Mouse (Mus musculus): ENCODE measurements around the gene Hpn.

Hpn gene

DNA sequence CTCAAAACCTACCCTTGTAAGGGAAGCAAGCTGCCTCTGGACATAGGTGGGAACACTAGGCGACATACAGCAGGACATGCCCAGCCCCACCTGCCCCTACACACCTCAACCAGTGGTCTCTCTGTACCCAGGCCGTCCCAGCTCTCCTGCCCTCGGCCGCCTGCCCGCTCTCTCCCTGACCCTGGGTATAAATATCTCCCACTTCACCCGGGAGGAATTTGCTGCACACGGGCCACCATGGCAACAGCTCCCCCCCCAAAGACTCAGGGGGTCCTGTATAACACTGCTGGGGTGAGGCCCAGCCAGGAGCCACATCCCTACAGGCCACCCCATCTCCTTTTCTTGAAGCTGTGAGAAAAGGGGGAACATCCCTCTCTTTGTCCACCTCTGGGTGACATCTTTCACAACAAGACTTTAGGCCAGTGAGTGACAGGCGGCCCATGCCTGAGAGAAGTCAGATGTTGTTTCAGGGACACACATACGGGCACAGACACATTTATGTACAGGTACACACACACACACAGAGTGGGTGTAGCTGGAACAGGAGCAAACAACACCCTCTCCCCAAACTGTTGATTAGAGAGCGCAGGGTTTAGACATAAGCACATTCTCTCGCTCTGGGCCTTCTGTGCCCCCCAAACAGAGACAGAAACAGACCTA is 60.3 kb downstream of the Hpn start:
- DNase-seq (ENCODE audit: low spot score in 2 of 2), result no peak

DNA sequence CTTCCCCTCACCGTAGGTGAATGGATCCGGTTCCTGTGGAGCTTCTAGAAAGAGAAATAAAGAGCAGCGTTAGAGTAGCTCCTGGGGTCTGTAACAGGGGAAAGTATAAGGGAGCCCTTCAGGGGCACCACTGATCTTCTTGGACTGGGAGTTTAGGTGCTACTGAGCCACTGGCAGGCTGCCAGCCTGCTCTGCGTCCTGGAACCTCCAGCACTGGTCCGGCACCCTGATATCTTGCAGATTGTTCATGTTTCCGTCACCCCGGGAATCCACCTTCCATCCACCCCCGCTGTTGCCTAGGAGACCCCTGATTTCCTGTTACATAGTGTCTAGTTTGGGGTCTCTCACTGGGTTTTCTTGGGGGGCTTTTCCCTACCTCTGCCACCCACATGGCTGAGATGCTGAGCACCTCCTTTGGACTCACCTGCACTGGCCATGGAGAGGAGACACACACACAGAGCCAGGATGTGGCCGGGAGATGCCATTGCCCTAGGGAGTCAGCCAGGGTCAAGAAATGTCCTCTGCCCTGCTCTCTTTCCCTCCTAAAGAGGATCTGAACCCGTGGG is 61.1 kb downstream of the Hpn start:
- no peak for DNase-seq (ENCODE audit: low spot score in 2 of 2)

DNA sequence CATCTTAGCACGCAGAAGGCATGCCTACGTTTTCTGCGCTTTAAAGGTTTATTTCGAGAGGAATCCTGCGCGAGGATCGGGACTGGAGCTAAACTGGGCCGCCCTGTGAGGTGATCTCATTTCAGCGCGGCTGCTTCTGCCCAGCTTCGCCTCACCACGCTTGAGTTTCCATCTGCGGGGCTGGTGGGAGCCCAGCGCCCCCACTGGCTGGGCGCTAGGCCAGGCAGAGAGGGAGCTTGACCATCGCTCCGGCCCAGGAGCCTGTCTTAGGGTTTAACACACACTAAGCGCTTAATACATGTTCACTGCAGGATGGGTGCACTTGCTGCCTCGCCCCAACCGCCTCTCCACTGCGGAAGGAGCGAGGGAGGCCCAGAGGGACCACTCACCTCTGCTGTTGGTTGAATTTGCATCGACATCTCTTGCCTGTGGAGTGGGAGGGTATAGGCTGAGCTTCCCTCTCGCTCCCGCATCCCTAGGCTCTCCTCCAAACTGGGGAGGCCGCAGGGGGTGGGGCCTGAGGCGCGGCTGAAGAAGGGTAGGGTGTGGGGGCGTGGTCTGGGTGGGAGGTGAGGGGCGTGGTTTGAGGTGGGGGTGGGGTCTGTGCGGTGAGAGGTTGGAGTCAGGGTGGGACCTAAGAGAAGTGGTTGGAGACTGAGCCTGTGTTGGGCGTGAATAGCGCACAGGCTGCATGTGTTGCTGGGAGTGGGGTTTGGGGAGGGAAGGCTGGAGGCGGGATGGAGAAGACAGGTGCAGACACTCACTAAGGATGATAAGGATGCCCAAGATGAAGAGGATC is 62.3 kb downstream of the Hpn start:
- DNase-seq (ENCODE audit: low spot score in 2 of 2), result peak; percentile 74 to 85

DNA sequence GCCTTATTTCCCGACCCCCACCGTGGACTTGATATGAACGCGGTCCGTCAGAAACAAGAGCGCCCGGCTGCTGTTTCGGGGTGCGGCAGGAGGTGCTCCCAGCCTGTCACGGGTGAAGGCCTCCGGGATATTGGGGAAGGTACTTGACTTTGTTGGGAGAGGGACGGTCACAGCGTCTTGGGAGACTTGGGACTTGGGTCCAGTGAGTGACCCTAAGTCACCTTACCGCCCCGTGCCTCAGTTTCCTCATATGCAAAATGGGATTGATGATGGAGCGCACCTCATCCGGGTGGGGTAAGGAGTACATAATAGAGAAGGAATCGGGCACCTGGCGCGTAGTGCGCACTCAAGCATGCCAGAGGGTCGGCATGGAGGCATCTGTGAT is 62.8 kb downstream of the Hpn start:
- no peak for DNase-seq (ENCODE audit: low spot score in 2 of 2)

DNA sequence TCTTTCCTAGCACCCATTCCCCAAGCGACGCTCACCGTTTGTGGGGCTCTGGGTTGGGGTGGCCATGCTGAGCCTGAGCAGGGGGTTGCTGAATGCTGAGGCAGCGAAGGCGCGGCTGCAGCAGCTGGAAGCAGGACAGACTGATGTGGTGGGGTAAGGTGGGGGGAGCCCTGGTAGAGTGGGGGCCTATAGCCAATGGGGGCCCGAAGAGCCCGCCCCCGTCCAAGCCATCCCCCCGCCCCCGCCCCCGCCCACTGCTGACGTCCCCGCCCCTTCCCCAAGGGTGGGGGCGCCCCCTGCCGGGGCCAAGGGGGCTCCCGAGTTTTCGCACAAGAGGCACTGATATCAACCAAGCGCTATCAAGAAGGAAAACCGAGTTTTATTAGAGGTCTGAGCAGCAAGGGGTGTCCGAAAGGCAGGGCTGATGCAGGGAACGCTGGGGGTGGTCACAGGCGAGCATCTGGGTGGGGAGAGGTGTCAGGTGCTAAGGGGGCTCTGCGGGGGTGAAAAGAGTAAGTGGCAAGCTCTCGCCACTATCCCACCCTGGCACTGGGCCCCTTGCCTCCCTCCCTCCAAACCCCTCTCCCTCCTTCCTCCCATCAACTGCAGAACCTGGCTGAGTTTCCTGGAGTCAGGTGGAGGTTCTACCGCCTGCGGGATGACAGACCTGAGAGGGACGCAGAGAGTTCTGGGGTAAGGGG is 63.6 kb downstream of the Hpn start, which contains the start of gene Fxyd7:
TSS of gene Fxyd7 (minus strand) at position 147 of the 701 bp plus-strand sequence.
- DNase-seq (ENCODE audit: low spot score in 2 of 2), result no peak

DNA sequence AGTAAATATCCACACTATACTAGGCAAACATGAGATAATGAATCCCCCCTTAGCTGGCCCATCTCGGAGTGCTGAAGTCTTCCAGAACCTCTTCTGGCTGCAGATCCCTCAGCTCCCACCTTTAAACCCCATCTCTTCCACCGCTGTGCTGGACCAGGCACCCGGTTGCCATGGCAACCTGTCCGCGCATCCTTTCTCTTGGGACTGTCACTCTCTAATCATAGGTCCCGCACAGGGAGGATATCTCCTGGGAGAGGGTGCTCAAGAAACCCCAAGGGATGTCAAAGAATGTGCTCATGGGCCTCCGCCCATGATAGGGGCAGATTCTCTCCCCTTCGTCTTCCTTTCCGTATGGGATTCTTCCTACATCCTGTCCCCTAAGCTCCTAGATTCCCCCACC is 64.2 kb downstream of the Hpn start:
- peak; percentile 62 to 74 for DNase-seq (ENCODE audit: low spot score in 2 of 2)

DNA sequence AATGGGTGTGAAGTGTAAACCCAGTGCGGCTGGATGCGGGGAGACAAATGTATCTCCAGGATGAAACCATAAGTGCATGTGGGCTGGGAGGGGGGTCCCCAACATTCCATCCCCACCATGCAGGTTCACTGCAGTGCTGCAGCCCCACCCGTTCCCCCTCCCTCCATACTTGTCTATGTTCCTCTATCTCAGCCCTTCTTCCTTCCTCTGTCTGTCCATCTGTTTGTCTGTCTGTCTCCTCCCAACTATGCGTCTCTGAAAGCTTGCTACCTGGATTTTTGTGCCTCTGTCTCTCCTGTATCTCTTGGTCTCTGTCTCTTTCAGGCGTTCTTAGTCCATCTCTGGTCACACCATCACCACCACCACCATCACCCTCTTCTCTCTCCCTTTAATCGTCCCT is 64.6 kb downstream of the Hpn start:
- peak in 1 of 2 experiments; percentile 20 for DNase-seq (ENCODE audit: low spot score in 2 of 2)

DNA sequence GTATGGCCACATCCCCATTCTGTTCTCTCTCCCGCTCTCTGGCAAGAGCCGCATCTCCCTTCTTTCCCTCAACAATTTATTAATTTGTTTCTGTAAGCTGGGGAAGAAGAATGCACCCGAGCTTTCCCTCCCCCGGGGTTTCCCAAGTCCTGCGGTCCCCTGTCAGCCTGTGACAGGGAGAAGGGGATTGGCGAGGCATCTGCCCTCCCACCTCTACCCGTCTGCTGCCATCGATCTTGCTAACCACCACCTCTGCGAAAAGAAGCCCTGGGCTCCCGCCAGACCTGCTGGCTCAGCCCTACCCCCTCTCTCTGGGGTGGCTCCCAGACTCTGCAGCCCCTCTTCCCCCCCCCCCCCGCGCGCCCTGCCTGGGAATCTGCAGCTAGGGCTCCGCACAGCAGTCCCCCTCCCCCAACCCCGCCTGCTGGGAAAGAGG is 65.2 kb downstream of the Hpn start:
- DNase-seq (ENCODE audit: low spot score in 2 of 2), result peak; percentile 66 to 70

DNA sequence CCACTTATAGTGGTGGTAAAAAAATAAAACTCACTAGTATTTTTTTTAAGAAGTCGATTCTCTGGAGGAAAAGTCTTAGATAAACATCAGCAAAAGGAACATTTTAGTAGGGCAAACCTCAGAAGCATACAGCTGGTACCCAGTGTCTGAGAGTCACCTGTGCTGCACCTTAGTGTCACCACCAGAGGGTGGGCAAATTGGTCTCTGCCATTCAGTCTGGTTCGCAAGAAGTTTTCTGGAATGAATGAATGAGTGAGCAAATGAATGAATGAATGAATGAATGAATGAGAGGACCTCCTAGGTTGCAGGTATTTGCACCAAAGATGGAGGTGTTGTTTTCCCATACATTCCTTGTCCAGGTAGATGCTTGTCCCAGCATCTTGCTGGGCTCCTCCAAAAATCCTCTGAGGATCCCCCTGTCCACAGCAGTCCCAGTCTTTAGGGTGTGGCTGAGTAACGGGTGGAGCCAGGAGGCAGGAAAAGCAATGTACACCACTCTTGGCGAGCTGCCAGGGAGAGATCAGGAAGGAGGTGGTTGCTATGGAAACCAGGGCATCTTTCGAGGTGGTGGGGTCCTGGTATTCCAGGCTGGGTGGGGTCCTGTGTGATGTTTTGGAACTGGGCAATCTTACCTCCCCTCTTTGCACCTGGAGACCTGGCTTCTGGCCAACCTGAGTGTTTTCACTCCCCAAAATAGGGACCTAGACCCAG is 65.8 kb downstream of the Hpn start:
- peak; percentile 54 to 62 for DNase-seq (ENCODE audit: low spot score in 2 of 2)

Measured in frontal cortex, postnatal 36 days (tissue).